Mouse (Mus musculus): Measurements from ENCODE around the gene Tuba1b.
"Not testable (repeated sequence)": the region's sequence is repeated elsewhere in the genome, so short reads cannot be mapped to it uniquely, and the experiment has no call there.

Tuba1b gene

DNA sequence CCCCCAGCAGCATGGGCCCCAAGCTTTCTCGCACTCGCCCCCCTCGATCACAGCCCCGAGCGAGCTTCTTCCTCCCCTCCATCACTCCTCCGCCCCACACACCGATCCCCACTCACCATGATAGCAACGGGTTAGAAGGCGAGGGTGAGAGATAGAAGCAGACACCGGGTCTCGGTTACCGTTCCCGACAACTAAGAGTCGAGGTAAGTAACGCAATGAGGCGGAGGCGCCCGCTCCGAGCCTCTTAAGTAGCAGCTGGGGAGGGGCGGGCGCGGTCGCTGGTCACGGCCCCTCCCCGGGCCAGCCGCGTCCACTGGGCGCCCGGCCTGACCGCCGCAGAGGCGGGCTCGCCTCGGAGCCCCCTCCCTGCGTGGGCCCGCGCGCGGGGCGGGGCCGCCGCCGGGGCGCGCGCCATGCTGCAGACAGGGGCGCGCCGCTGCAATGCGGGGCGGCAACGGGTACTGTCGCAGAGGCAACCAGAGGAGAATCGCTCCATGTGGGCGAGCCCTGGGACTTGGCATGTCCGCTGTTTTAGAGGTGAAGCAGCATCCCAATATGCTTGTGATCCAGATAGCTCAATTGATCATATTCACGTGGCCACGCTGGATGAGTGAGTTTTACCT lies at the start of gene Tuba1b:
Gene Tuba1b (minus strand): TSS at position 349 of the 623 bp plus-strand sequence.
- in situ Hi-C loops (cut with MboI; ENCODE audit: low pct_unique_long_range_greater_than_20kb in 1 of 2, low sequenced_read_pairs in 2 of 2, unreplicated experiment in 1 of 2), result no loop called here

DNA sequence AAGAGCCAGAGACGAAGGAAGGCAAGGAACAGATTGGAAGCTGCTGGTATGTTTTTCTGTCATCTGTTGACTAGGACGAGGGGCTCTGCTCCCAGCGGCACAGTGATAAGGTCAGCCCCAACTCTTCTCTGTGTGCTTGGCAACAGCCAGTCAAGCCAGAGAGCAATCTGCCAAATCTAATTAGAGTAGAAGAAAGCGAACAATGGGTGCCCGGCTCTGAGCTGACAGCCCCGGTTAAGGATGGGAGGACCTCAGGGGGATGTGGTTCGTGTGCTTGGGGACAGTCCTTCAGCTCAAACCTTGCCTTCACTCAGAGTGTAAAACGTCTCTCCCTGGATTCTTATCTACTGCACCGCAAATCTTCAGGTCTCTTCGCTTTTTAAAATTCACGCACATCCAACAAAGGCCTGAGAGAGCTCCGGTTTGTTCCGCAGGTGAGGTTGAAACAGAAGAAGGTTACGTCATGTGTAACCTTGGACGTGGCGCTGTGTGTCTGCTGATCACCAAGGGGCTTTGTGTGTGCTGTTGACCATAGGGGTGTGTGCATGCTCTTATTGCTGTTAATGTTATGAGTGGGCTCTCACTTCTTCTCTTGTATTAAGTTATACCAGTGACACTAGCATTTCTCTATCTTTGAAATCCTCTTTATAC lies 49.2 kb upstream of the Tuba1b start:
- in situ Hi-C loops (cut with MboI; ENCODE audit: low pct_unique_long_range_greater_than_20kb in 1 of 2, low sequenced_read_pairs in 2 of 2, unreplicated experiment in 1 of 2), result no loop called here

DNA sequence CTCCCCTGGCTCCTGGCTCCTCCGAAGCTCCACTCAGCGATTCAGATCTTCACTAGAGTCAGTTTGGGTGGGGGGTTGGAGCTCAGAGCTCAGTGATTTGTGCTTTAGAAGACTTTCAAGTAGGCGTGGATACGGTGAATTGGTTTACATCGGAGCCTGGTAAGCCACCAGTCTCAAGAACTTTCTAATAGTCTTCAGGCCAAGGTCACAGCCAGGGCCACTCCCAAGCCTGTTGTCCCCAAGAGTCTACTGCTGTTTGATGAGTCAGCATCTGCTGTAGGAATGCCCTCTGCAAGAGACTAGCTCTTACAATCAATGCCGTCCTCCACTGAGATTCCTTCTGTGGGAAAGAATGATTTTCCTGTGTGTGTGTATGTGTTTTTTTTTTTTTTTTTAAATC lies 47.7 kb upstream of the Tuba1b start:
- in situ Hi-C loops (cut with MboI; ENCODE audit: low pct_unique_long_range_greater_than_20kb in 1 of 2, low sequenced_read_pairs in 2 of 2, unreplicated experiment in 1 of 2), result no loop called here

DNA sequence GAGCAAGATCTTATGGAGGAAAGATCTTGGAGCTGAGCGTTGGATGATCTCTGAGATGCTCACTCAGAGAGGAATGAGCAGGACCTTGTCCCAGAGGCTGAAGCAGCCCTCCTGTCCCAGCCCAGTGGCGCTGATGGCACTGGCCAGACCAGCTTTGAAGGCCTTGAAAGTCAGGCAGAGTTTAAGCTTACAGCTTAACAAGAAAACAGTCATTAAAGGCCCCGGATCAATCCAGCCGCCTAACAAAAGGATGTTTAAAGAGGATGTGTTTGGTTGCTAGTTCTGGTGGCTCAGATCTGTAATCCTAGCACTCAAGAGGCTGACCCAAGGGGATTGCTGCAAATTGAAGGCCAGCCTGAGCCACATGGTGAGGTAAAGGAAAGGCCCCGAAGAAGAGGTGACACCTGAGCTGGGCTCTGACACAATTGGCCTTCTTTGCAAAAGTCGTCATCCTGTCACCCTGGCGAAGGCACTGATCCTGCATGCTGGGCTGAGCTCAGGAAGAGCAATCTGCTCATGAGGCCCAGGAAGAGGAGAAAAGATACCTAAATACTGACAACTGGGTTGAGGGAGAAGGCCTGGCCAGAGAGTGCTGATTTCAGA lies 45.7 kb upstream of the Tuba1b start:
- in situ Hi-C loops (cut with MboI; ENCODE audit: low pct_unique_long_range_greater_than_20kb in 1 of 2, low sequenced_read_pairs in 2 of 2, unreplicated experiment in 1 of 2), result no loop called here

DNA sequence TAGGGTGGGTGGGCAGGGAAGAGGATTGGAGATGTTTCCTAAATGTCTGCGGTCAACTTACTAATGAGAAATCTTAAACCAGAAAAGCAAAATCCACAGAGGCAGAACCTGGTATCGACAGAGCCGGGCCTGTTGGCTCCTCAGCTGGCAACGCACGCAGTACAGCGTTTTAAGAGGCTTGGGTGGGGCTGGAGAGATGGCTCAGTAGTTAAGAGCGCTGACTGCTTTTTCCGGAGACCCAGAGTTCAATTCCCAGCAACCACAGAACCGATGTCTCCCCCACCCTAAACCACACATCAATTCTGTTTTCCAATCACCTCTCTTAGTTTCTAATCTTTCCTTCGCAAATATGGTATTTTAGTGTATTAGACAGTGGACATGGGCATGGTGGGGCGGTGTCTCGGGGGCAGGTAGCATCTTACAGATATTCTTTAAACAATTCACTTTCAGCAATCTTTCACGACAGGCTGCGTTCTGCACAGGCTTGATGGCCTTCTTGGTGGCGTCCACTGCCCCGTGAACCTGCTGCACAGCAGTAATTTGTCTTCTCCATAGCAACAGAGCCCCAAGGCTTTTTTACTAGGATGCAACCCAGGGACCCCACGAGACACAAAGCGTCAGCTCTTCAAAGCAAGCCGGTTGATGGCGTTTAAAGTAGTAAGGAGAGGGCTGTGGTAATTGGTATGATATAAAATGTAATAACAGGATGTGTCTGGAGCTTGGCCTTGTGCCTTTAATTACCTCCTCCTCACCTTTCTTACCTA lies 44.2 kb upstream of the Tuba1b start:
- in situ Hi-C loops (cut with MboI; ENCODE audit: low pct_unique_long_range_greater_than_20kb in 1 of 2, low sequenced_read_pairs in 2 of 2, unreplicated experiment in 1 of 2), result no loop called here

DNA sequence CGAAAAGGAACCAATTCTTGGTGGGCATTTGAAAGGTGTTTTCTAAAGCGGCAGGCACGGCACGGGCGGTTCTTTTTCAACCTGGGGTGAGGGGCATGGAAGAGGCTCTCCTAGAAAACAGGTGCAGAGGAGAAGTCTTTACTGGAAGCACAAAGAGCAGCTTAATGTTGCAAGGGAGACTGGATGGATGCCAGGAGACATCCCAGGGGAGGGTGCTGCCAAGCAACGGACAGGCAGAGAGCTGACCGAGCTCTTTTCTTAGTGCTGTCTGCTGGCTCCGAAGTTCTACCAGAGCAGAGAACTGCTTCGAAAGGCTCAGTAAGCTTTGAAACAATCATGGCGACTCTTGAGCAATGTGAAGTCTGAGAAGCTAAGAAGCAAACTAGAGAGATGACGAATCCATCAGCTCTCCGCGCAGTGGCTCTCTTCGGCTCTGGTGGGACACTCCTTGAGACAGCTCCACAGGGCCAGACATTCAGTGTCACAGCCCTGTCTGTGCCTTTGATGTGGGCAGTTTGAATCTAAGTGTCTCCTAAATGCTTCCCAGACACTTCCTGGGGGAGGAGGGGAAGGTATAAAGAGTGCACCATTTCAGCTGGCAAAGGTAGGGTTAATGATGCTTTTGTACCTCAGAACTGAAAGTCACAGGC lies 43.5 kb upstream of the Tuba1b start:
- in situ Hi-C loops (cut with MboI; ENCODE audit: low pct_unique_long_range_greater_than_20kb in 1 of 2, low sequenced_read_pairs in 2 of 2, unreplicated experiment in 1 of 2), result no loop called here

DNA sequence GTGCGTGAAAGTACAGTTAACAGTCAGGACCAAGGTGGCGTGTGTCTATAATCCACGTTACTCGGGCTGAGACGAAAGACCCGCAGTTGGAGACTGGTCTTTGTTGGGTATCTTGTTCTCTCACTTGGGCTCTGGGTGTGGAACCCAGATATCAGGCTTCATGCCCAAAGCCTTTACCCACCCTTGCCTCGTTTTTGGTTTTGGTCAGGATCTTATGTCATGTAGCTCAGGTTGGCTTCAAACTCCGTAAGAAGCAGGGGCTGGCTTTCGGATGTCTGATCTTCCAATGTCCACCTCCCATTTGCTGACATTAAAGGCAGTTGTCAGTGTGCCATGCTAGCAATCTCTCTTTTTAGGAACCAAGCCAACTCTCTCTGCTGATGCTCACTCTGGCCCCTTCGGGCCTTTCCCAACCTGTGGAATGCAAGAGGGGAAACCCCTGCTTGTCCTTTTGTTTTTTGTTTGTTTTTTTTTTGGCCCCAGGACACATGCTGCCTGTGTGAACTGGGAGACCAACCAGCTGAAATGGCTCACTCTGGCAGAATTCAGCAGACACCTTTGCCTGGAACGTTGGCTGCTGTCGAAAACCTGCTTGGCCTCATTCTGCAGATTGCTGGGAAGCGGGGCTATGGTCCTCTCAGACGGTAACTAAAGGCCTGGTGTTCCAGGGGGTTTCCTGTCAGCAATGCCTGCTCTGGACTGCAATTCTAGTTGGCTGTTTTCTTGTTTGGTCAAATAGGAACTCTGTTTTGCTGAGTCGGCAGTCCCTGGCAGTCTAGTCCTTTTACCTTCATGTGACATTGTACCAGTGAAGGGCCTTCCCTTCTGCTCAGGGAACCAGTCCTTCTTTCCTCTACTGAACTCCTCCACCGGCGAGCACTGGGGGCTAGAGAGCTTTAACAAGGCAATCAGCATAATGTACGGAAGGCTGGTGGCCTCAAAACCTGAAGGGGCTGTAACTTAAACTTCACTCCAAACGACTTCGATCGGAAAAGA lies 42.7 kb upstream of the Tuba1b start:
- in situ Hi-C loops (cut with MboI; ENCODE audit: low pct_unique_long_range_greater_than_20kb in 1 of 2, low sequenced_read_pairs in 2 of 2, unreplicated experiment in 1 of 2), result no loop called here

DNA sequence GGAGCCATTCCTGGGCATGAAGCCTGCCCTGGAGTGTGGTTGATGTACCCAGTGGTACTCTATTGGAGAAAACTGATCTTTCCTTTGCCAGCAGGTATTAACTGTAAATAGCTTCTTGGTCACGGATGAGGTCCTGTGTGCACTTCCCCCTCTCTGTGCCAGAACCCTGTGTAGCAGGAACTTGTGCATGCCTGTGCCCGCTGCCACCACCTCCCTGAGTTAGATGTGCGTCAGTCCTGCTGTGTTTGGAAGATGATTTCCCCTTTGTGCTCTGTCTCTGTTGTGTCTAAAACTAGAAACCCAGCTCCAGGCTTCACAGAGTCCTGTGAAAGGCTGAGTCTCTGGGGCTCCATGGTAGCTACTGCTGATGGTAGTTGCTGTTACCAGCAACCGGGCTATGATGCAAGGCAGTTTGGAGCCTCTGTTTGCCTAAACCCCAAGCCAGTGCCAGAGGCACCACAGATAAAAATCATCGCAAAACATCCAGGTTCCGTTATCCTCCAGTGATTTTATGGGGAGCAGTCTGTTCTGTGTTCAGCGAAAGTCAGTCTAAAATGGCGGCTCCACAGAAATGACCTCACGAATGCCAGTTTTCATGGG lies 38.8 kb upstream of the Tuba1b start:
- in situ Hi-C loops (cut with MboI; ENCODE audit: low pct_unique_long_range_greater_than_20kb in 1 of 2, low sequenced_read_pairs in 2 of 2, unreplicated experiment in 1 of 2), result no loop called here

DNA sequence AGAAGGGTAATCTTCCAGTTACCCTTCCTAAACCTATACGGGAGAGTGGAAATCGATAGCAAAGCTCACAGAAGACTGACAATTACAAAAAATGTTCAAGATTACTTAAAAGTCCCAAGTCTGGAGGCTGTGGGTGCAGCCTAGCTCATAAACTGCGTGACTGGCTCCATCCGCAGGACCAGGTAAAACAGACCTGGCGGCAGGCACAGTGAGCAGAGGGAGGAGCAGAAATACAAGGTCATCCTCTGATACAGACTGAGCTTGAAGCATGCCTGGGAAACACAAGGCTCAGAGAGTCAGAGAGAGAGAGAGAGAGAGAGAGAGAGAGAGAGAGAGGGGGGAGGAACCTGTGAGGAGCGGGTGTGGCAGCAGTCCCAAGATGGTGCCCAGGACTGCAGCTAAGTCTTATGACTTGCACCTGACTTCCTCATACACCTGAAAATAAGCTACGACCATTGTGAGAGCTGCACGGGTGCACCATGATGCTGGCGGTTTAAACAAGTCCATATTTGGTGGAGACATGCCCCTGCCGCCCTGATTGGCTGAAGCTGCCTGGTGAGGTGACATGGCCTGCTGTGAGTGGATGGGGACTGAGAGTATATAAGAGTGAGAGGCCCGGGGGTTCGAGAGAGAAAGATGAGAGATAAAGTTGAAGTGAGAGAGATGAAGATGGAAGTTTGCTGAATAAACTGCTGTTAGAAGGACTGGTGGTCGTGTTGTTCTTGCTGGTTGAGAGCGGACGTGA lies 37.4 kb upstream of the Tuba1b start:
- in situ Hi-C loops (cut with MboI; ENCODE audit: low pct_unique_long_range_greater_than_20kb in 1 of 2, low sequenced_read_pairs in 2 of 2, unreplicated experiment in 1 of 2), result not testable (repeated sequence)

DNA sequence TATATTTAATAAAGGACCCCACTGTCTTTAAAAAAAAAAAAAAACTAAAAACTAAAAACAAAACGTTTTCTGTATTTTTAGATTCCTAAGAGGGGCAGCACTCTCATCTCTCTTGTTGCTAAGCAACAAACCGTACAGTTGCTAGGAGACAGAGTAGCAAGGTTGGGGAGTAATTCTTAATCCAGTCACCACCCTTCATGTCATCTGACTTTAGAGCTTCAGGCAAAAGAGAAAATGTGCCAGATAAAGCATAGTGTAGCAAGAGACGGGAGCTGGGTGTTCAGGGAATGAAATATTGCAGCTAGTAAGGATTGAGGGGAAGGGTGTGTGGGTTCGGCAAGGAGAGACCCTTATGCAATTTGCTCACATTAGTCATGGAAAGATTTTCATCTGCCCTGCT lies 36.7 kb upstream of the Tuba1b start:
- in situ Hi-C loops (cut with MboI; ENCODE audit: low pct_unique_long_range_greater_than_20kb in 1 of 2, low sequenced_read_pairs in 2 of 2, unreplicated experiment in 1 of 2), result no loop called here

DNA sequence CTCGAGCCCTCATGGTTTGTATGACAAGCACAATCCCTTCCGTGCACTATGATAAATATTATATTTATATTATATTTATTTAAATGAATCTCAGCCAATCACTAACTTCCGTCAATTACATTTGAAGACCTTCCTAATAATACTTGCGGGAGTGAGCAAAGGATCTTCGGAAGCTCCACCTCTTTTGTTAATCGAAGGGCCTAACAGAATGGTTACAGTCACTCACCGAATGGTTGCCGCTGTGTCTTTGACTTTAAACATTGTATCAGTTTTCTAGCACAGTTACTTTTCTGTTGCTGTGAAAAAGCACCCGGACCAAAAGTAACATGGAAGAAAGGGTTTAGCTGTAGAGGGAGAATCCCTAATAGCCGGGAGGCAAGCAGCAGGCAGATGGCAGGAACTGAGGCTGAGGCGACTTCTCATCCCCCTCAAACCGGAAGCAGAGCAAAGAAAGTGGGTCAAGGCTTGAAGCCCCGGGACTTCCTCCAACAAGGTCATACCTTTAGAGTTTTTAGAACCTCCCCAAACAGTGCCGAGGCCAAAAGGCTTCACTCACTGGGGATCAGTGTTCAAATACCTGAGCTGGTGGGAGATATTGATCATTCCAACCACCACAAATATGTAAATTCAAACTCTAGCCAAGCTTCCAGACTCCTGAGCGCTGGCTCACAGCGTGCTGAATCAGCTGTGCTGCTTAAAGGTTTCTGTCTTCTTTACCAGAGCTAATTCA lies 35.2 kb upstream of the Tuba1b start:
- in situ Hi-C loops (cut with MboI; ENCODE audit: low pct_unique_long_range_greater_than_20kb in 1 of 2, low sequenced_read_pairs in 2 of 2, unreplicated experiment in 1 of 2), result no loop called here

DNA sequence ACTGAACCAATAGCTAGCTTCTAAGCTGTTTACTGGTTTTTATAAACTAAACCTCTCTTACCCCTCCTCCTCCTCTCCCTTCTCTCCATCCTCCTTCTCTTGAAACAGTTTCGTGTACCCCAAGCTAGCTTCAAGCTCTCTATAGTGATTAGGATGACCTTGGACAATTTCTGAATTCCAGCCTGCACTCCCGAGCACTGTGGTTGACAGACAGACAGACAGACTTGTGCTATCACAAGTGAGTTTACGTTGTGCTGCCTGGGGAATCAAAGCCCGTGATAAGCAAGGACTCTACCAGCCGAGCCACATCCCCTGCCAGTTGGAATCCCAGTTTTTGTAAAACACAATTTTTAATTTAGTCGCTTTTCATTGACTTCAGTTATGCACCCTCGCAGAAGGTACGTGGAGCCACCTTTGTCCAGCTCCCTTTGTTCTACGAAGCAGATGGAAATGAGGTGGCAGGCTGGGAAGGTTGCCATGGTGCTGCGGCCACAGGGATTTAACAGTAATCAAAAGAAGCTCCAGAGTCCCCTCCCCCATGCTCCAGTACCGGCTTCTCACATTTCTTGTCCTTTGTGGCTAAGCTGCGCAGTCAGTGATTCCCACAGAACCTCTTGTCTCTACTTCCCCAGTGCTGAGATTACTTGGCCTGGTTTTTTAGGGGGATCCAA lies 34.5 kb upstream of the Tuba1b start:
- in situ Hi-C loops (cut with MboI; ENCODE audit: low pct_unique_long_range_greater_than_20kb in 1 of 2, low sequenced_read_pairs in 2 of 2, unreplicated experiment in 1 of 2), result no loop called here

DNA sequence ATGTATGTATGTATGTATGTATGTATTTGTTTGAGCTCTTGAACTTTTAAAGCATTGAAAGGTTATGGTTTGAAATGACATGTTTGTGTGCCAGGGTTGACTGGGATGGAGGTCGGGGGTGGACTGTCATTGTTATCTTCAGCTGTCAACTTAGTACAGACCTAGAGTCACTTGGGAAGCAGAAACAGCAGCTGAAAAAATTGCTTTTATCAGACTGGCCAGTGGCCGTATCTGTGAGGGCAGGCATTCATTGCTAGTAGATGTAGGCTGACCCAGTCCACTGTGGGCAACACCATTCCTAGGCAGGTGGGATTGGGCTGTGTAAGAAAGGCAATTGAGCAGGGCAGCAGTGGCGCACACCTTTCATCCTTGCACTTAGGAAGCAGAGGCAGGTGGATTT lies 25.2 kb upstream of the Tuba1b start:
- in situ Hi-C loops (cut with MboI; ENCODE audit: low pct_unique_long_range_greater_than_20kb in 1 of 2, low sequenced_read_pairs in 2 of 2, unreplicated experiment in 1 of 2), result no loop called here

DNA sequence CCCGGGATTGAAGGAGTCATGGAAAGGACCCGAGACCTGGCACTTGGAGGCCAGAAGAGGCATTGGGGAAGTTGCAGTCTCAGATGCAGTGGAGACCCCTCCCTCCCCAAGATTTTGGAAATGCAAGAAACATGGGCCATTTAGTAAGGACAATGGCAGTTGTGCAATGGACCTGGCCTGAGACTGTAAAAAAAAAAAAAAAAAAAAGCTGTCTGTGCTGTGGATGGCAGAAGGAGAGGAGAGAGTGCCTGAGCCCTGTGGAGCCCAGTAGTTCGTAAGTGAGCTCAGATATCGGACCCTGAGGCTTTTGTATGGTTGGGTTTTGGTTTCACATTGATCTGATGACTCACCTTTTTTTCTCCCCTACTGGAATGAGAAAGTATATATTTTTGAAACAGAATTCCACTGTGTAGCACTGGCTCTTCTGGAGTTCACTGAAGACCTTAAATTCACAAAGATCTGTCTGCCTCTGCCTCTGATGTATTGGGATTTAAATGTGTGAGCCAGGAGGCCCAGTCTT lies 24.6 kb upstream of the Tuba1b start:
- in situ Hi-C loops (cut with MboI; ENCODE audit: low pct_unique_long_range_greater_than_20kb in 1 of 2, low sequenced_read_pairs in 2 of 2, unreplicated experiment in 1 of 2), result no loop called here

DNA sequence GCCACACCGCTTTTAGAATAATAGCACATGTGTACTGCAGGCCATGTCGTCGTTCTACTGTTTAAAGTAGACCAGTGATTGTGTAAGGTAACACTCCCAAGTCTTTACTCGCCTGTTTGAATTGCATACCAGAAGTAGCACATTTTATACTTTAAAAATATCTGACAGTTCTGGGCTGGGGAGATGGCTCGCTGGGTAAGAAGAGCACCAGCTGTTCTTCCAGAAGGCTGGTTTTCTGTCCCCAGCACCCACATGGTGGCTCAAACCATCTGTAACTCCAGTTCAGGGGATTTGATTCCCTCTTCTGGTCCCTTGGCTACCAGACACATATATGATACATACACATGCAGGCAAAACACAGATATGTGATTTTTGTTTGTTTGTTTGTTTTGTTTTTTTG lies 23.1 kb upstream of the Tuba1b start:
- in situ Hi-C loops (cut with MboI; ENCODE audit: low pct_unique_long_range_greater_than_20kb in 1 of 2, low sequenced_read_pairs in 2 of 2, unreplicated experiment in 1 of 2), result no loop called here

DNA sequence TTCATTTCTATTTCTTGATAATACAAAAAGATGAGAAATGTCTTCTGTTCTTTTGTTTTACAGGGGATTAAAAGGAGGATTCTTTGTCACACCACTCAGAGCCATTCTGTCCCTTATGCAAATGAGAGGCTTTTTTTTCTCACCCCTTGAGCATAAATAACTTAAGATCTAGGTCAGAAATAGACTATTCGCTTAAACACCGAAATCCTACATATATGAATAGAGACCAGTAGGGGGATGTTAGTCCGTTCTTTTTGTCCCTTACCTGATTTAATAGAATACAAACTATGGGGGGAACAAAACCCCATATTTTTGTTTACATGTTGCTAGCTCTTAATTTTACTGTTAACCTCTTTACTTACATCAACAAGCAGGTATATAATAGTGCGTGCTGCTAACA lies 21.6 kb upstream of the Tuba1b start:
- in situ Hi-C loops (cut with MboI; ENCODE audit: low pct_unique_long_range_greater_than_20kb in 1 of 2, low sequenced_read_pairs in 2 of 2, unreplicated experiment in 1 of 2), result no loop called here
